Mouse (Mus musculus) urinary bladder, adult 2 months (tissue): Measurements from ENCODE around the gene Zbtb42. TPM values are rescaled to one million over a fixed set of nuclear protein-coding genes. Genes with fewer than 3 reads are reported as not detected.

Experiments used
- DNase-seq: peaks from one replicate; pipeline ENCODE4 v3.0.0; 2022; ENCODE audit warnings: low spot score
- polyA plus RNA-seq: library from polyadenylated mRNA; depleted of rRNA; stranded (reverse); fragments of >200 nt; gene quantifications from 2 replicates; pipeline ENCODE4 v1.2.3, GENCODE M21; 2012; rRNA removed

The Zbtb42 gene
- polyA plus RNA-seq = 18.0 and 20.5 TPM in 2 replicates

DNA sequence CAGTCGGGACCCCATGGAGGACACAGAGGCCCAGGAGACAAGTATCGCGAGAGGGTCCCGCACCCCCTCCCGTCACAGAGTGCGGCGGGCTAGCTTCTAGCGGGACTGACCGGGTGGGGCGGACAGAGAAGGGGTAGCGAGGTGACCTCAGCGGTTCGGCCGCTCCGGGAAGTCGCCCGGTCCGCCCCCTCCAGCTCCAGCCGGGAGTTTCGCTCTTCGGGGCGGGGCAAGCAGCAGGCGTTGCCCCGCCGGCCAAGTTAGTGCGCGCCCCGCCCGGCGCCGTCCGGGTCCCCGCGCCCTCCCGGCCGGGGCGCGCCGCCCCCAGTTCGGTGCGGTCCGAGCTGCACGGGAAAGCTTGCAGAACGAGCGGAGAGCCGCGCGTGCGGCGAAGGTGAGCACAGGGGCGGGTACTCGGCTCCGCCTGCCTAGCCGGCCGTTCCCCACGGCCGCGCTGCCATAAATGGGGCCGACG lies at the start of gene Zbtb42:
TSS of gene Zbtb42 (plus strand) at position 274 of the 472 bp plus-strand sequence.
- peak; percentile 70 for DNase-seq

DNA sequence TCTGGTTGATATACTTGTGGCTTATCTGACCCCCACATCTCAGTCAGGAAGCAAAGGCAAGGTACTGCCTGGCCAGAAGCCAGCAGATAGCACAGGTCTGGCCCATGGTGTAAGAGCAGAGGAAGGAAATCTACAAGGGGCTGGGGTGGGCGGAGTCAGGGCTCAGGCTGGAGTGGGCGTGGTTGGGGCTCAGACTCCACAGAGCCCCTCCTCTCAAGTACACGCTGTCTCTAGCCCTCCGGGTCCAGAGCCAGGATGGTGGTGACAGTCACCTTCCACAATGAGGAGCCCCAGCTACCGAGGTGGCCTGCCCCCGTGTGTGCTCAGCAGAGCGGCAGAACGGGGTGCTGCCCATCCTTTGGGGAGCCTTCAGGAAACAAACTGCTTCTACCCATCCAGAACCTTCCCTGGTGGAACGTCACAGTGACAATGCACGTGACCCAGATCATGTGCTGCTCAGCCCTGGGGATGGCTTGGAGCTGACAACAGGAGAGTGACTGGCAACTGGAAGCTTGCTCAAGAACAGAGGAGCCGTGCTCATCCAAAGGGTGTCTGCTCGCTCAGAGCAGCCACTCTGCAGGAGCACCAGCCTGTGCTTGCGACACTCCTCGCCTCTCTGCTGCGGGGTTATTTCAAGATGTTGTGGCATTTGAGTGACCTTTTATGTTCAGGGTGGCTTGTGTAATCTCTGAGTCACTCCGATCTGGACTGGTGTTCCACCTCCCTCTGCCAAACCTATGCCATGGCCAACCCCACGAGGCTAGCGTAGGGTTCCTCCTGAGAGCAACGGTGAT lies 49.5 kb upstream of the Zbtb42 start:
- DNase-seq = no peak

DNA sequence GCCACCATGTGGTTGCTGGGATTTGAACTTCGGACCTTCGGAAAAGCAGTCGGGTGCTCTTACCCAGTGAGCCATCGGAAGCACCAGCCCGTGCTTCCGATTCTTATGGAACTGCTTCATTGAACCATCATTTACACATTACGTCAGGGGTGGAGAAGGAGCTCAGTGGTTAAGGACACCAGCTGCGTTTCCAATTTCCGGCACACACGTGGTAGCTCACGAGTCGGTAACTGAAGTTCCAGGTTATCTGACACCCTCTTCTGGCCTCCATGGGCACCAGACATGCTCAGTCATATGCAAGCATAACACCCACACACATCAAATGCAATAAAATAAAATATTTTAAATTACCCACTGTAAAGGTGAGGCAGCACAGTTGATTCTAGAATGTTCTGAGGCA lies 48.6 kb upstream of the Zbtb42 start:
- no peak for DNase-seq

DNA sequence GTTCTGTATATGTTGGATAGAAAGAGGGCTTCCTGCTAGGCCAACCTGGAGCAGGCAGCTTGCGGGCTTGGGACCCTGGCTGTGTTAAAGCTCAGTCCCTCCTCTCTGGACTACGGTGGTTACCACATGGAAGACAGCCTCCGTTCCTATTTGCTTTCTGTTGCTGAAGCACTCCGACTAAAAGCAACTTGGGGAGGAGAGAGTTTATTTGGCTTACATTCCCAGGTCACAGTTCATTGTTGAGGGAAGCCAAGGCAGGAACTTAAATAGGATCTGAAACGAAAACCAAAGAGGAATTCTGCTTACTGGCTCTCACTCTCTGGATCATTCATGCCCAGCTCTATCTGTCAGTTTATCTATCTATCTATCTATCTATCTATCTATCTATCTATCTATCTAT lies 47.8 kb upstream of the Zbtb42 start:
- no peak for DNase-seq

DNA sequence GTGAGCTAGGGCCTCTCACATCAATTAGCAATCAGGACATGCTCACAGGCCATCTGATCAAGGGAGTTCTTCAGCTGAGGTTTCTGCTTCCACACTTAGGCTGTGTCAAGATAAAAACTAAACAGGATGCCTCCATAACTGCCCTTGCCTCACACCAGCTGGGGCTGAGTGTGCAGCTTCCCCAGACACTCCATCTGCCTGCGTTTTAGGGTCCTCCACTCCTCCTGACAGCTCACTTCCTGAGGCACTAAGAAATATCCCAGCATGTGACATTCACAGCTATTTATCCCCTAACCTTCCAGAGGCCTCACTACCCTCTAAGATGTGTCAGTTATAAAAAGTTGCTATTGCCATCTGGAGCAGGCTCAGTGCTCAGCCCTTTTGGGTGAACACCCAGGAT lies 47.2 kb upstream of the Zbtb42 start:
- DNase-seq = no peak

DNA sequence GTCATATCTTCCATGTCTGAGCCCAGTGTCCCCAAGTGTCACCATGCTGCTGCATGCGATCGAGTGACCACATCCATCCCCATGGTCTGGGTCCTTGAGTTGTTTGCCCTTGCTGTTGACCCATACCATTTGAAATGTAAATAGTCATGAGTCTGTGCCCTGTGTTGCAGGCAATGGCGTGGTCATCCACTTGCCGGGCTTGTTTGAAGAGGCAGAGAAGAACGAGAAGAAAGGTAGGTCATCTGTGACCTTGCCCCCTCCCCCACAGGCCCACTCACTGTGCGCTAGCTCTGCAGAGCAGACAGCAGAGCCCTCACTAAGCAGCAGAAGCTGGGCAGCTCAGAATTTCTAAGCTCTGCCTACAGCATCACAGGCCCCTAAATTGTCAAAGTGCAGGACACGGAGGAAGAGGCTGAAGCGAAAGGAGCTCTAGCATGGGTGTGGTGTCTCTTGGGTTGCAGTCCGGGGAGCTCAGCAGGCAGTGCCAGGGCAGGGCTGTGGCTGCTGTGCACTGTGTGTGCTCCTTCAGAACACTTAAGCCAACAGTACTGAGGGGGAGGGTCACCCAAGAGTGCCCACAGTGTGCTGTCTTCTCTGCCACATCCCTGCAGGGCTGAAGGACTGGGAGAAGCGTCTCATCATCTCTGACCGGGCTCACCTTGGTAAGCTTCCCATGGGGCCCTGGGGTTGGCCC lies 46.4 kb upstream of the Zbtb42 start:
- no peak for DNase-seq

DNA sequence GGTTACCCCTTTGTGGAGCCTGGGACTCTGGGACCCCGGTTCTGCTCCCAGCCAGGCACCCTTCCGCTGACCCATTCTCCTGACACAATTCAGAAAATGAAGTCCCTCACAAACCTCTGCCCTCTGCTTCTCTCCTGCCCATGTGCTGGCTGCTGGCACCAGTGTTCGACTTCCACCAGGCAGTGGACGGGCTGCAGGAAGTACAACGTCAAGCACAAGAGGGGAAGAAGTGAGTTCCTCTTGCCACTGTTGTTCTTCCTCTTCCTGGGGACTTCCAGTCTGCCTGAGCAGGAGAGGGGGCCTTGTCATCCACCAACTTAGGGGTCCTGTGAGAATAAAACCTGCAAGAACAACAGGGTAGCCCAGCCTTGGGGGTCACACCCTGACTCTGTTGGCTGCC lies 45.7 kb upstream of the Zbtb42 start:
- no peak for DNase-seq

DNA sequence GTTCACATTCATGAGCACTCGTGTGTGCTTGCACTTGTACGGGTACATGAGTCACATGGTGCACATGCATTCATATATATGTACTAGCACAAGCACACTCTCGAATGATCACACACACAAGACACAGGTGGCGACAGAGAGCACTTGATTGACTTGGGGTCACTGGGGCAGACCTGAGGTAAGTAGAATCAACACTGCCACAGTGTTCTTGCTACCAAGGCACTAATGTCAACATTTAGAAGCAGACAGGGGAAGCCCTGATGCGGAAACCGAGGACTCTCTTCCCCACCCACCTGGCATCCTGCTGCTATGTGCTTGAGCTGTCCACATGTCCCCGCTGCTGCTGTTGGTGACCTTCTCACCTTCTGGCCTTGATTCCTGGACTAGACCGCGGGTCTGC lies 44.9 kb upstream of the Zbtb42 start:
- DNase-seq = no peak

DNA sequence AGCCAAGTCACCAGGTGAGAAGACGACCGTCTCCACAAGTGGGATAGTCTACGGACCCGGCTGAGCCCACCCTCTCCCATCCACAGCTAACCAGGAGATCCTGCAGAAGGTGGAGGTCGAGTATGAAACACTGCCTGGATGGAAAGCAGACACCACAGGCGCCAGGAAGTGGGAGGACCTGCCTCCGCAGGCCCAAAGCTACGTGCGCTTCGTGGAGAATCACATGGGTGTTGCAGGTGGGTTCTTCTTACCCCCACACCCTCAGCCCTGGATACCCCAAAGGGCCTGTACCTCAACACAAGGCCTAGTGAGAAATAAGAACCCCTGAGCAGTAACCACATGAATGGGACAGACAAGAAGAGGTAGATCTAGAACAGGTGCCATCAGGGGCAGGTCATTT lies 39.1 kb upstream of the Zbtb42 start:
- no peak for DNase-seq

DNA sequence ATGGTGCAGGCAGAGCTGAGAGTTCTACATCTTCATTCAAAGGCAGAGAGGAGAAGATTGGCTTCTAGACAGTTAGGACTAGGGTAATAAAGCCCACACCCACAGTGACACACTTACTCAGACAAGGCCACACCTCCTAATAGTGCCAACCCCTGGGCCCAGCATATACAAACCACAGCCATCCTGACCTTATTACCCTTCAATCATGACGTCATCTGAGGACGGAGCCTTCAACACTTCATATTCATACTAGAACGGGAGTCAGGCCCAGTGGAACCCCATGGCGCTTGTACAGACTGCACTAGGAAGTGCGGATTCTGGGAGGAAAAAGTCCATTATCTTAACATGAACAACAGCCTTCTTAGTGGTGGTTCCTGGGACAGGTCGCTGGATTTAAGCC lies 35.5 kb upstream of the Zbtb42 start:
- DNase-seq = no peak

DNA sequence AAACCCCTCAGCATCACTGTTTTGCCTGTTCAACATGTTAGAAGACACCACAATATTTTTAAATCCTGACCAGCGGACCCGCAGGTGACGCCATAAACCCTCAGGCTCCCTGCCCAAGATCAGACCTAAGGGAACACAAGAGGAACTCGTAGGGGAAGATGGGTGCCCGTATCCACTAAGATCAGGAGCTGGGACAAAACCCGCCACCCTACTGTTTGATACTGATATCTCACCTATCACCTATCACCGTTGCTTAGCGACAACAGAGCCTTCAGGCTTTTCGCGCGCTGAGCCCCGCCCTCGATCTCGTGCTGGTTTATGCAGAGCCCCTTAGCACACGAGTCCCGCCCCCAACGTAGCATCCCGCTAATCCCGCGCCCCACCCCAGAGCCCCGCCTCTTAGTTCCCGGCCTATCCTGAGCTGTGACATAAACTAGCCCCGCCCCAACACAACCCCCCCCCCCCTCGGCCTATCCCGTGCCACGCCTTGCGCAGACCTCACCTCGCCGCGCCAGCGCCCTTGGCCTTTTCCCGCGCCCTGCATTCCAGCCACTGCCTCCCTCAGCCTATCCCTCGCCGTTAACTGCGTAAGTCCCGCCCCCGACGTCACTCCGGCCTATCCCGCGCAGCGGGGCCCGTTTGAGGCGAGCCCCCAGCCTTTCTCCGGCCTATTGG lies 34.3 kb upstream of the Zbtb42 start, which contains the start of gene Siva1:
TSS of gene Siva1 (plus strand) at position 500 of the 675 bp plus-strand sequence.
- peak; percentile 96 for DNase-seq

DNA sequence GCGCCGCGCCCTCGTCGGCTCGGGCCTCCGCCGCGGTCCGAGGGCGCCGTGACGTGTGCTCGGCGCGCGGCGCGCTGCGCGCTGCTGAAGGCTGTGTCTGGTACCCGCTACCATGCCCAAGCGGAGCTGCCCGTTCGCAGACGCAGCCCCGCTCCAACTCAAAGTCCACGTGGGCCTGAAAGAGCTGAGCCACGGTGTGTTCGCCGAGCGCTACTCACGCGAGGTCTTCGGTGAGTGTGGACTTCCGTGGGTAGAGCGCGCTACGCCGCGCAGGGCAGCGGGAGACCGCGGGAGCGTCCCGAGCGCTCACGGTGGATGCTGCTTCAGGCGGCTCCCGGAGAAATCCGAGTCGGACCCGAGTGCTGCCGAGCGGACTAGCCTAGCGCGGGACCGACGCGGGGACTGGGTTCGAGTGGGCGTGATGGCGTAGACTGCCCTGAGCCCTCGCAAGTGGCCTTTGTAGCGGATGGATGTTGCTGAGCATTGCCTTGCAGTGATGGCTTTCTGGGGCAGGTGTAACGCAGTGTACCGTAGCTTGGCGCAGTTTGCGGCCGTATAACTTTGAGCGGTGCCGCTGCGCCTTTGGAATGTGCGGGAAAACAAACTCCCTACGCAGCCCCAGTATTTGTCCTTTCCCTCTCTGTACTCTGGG lies 33.6 kb upstream of the Zbtb42 start:
- no peak for DNase-seq

DNA sequence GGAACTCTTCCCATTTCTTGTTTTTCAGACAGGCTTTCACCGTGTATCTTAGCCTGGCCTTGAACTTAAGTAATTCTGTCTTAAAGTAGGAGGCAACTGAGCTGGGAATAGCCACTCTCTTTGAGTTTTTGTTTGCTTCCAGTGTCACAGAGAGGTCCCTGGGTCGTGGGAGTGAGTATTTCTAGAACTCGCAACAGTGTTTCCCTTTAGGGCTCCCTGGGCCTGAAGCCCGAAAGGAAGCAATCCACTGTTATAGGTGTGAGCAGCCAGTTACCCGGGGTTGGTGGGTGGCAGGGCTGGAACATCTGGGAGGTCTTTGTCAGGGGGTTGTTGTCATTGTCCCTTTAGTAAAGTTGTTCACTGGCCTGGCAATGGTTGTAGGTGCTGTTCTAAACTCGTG lies 32.5 kb upstream of the Zbtb42 start:
- DNase-seq = no peak

DNA sequence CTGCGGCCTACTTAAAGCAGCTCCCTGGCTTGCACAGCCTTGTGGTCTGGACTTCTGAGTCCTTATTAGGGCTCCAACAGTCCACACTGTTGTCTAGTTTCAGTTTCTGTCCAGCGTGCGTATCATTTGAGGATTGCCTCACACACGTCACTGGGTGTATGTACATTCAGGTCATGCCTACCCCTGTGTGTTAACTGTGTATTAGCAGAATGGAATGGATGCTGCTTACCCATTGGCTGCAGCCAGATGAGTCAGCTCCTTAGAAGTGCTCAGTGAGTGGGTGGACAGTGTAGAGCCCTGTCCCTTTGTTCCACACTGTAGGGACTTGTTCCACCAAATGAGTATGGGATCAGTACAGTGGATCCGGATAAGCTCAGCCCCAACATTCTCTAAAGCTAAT lies 30.5 kb upstream of the Zbtb42 start:
- DNase-seq = no peak

DNA sequence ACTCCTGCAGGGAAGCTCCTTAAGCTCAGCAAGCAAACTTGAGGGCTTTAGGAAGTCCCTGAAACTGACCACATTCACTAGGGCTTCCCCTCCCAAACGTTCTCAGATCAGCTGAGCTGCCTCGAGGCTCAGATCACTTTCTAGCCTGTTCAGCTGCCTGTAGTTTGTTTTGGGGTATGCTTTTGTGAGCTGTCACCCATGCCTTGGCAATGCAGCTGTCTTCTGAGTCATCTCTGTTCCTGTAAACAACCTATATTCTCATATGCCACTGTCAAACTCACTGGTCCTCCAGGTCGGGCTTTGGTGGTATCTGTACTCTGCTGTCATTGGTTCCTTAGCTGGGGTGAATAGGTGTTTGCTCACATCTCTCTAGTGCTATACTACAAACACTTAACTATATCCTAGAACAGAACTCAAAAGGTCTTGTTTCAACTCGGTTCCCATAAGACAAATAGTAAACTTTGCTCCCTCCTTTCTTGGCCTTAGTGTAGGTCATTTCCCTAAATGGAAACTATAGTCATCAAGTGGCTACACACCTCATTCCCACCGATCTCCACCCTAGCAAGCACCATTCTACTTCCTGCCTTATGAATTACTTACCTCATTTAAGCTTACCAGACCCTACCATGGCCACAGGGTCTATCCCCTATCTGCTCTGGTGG lies 26.7 kb upstream of the Zbtb42 start:
- DNase-seq = no peak

DNA sequence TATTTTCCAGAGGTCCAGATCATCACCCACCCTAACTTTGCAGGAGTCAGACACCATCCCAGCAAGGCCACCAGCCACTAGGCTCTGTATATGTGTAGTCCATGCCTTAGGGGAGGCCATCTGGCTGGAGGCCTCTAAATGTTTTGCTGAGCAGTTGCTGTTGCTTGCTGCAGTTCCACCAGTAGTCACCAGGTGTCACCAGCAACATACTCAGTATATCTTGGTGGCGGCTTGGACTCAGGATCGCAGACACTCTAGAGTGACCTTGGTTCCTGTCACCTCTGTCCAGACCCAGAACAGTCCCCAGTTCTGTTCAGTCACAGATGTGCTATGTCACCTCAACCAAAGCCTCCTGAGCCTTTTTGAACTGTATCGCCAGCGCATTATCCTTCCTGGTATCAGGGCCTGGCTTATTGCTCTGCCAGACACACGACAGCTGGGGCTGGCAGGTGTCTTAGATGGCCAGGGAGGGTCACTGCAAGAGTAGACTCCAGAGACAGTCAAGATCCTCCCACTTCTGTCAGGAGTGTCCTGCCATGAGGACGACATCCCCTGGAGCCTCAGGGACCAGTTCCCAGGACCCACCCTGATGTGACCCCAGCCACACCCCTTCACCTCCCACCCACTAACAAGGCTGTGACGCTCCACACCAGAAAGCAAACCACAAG lies 25.3 kb upstream of the Zbtb42 start:
- DNase-seq = peak; percentile 62

DNA sequence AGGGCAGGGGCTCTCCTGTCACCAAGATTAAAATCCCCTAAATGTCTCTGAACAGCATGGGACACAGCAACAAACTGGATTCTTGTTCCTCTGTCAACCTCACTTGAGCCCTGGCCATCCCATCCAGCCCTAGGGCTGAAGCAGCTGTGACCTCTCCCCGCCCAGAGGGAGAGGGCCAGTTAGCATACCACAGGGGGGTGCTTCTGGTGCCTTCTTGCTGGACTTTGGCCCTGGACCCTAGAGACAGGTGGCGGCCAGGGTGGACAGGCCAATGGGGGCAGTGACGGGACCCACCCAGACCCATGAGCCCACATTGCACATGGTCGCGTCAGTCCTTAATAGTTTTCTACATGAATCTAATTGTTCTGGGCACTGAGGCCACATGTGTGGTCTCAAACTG lies 24.6 kb upstream of the Zbtb42 start:
- DNase-seq = no peak

DNA sequence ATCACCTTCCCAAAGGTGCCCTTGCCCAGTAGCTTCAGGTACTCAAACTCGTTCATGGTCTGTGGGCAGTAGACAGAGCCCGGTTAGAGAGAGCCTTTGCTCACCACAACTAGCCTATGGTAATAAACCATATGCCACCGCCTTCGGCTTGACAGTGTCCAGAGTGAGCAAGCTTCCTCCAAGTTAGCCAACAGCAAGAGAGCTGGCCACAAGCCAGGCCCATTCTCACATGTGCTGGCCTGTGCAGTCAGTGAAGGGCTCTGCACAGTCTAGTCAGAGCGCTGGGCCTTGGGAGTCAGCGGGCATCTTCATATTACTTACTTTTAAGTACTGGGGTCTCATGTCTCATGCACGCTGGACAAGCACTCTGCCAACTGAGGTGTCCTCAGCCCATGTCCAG lies 20.0 kb upstream of the Zbtb42 start:
- no peak for DNase-seq

DNA sequence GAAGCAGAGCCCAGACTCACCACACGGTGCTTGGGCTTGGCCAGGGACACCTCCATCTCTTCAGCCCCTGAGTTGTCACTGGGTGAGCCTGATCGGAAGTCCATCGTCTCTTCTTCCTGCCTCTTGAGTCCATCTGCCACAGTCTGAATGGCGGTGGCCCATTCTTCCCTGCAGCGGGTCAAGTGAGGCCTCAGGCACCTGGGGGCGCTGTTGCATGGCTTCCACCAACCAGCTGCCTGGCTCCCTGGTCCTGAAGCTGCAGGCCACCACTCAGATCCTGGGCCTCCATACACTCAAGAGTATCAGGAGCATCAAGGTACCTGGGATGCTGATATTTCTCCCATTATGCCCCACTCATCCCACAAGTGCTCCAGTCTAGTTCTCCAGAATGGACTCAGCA lies 19.5 kb upstream of the Zbtb42 start:
- peak; percentile 59 for DNase-seq

DNA sequence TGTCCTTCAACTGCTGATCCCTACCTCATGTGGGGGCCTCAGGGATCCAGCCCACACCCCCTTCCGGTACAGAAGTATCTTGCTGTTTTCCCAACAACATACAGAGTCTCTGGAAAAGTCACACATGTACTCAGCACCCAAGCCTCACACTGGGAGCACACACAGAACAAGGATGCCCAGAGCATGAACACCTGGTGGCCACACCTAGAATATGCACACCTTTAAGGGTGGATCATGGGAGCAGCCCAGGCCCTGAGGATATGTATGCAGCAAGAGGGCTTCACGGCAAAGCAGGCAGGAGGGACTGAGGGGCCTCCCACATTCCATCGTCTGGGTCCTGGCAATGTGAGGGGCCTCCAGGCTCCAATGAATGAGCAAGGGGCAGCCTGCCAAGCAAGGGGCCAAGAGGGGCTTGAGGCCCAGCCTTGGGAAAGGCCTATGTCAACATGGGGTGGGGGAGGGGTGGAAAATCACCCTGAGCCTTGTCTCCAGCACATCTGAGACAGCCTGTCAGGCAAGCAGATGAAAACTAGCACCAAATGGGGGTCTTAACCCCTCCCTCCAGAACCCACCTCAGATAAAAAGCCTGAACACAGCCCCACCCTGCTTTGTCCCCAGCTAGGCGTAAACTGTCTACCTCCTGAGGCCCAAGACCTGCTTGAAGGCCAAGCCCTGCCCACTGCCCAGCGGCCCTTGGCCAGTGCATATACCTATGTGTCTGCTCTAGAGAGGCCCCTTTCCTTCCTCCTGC lies 17.9 kb upstream of the Zbtb42 start:
- DNase-seq = no peak

DNA sequence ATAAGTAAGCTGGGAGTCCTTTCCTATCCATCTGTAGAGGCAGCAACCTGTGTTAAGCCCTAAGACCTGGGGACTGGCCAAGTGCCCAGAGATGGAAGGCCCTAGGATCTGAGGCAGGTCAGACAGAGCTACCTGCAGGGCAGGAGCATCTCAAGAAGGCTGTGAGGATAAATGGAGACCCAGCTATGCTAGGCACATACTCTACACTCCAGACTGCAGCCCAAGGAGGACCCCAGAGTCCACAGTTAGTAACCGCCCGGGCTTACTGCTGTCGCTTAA lies 17.4 kb upstream of the Zbtb42 start:
- DNase-seq = no peak
